Mouse (Mus musculus) hindbrain, postnatal 0 days (tissue): ENCODE results near the gene Rpl36a-ps1. TPM values are rescaled to one million over a fixed set of nuclear protein-coding genes. Genes with fewer than 3 reads are reported as not detected.
A peak's percentile ranks its signal among the peaks of the same experiment; 100 is the strongest.

Experiments used
- ATAC-seq: fragments of 200-750 bp; cut with Nextera tagmentation; 2 replicates; pipeline ENCODE4 v1.8.0; 2017; ENCODE audit warnings: mild to moderate bottlenecking, moderate TSS enrichment, moderate library complexity
- DNase-seq: peaks from one replicate; pipeline ENCODE4 v3.0.0-alpha.2; 2015; ENCODE audit warnings: low spot score
- H3K27ac ChIP-seq: fragments of 300-500 bp; sonication (generic); 2 replicates; pipeline ENCODE4 v1.5.1; 2014; ENCODE audit warnings: mild to moderate bottlenecking
- H3K27me3 ChIP-seq: fragments of 300-500 bp; sonication (generic); 2 replicates; pipeline ENCODE4 v1.6.1; 2014; ENCODE audit warnings: low read length, mixed read lengths; ENCODE audit not compliant: insufficient read depth
- H3K36me3 ChIP-seq: fragments of 300-500 bp; sonication (generic); 2 replicates; pipeline ENCODE4 v1.6.1; 2014; ENCODE audit warnings: low read length, mixed read lengths; ENCODE audit not compliant: insufficient read depth
- H3K4me1 ChIP-seq: fragments of 300-500 bp; sonication (generic); 2 replicates; pipeline ENCODE4 v1.6.1; 2014; ENCODE audit warnings: antibody characterized with exemption, low read length, mixed read lengths; ENCODE audit not compliant: insufficient read depth
- H3K4me2 ChIP-seq: fragments of 300-500 bp; sonication (generic); 2 replicates; pipeline ENCODE4 v1.6.1; 2014; ENCODE audit warnings: low read depth, mild to moderate bottlenecking, low read length, moderate library complexity, mixed read lengths
- H3K4me3 ChIP-seq: fragments of 300-500 bp; sonication (generic); 2 replicates; pipeline ENCODE4 v1.5.1; 2014; ENCODE audit warnings: low read length
- H3K9ac ChIP-seq: fragments of 300-500 bp; sonication (generic); replicated peaks from 2 replicates; pipeline ENCODE4 v1.6.1; 2014; ENCODE audit warnings: mild to moderate bottlenecking, low read length, moderate library complexity, mixed read lengths
- H3K9me3 ChIP-seq: fragments of 300-500 bp; sonication (generic); 2 replicates; pipeline ENCODE4 v1.6.1; 2016; ENCODE audit warnings: low read length, mixed read lengths
- CTCF ChIP-seq: IDR thresholded peaks from 2 replicates; pipeline ENCODE4 v1.5.1; 2016; ENCODE audit warnings: antibody characterized with exemption, control low read depth, low read depth
- WGBS: fragments of 180-500 bp; shearing (Covaris S2); extraction: QIAGEN DNeasy Blood & Tissue Kit; methylation state at CpG from one replicate; pipeline ENCODE4 v1.1.7; 2014; 5-methylcytosine and 5-hydroxymethylcytosine counted together
- polyA plus RNA-seq: library from polyadenylated mRNA; unstranded; fragments of >200 nt; fragmentation: Nextera tagmentation; extraction: Ambion mirVana; gene quantifications from 2 replicates; pipeline ENCODE4 v1.2.1, GENCODE M21; 2015
- total RNA-seq: library from RNA; depleted of rRNA; stranded (reverse); fragments of >200 nt; gene quantifications from 2 replicates; pipeline ENCODE4 v1.2.3, GENCODE M21; 2014

Gene Rpl36a-ps1
- total and polyA plus RNA-seq, 2 experiments from 2014 or later, result not detected

GRCm38 (mm10) chr14:99010920-99011313 is 16.8 kb upstream of the Rpl36a-ps1 start:
- H3K4me3 ChIP-seq, result no peak overlapping the region
- peak overlapping the region; percentile 52; the same call in 1 of the 2 replicates for H3K27ac ChIP-seq
- 60% methylated on average over 2 of the region's 2 CpGs for WGBS
- no peak overlapping the region for H3K9ac ChIP-seq
- no peak for TF ChIP-seq CTCF
- no peak for ATAC-seq
- DNase-seq, result no peak
- H3K4me2 ChIP-seq, result no peak overlapping the region
- no peaks in the 10 kb centered on the region for H3K27me3 ChIP-seq
- H3K4me1 ChIP-seq, result no peaks in the 10 kb centered on the region
- H3K9me3 ChIP-seq, result no peaks in the 10 kb centered on the region
- H3K36me3 ChIP-seq, result no peaks in the 10 kb centered on the region

DNA sequence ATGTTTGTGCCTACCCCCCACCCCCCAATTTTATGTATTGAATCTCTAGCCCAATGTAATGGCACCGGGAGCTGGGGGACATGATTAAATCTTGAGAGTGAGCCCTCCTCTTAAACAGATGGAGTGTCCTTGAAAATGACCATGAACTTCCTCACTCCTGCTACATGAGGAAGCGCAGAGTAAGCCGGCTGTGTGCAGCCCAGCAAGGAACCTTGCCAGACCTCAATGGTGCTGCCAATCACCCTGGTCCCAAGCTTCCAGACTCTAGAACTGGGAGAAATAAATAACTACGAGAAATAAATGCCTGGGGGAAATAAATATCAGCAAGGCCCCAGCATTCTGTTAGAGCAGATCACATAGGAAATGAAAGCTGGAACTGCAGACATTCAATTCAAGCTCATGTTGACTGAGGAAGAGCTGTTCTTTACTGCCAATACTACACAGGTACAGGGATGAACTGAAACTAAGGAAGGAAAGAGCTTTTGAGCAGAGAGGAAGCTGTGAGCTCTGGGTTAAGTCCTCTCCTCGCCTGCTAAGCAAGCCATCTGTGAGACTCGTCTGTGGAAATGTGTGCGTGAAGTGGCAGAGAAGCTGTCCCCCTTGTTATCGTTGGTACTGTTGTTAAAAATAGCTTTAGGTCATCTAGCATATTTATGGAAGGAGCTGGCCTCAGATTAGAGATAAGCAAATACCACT is 16.3 kb upstream of the Rpl36a-ps1 start:
- Histone ChIP-seq H3K4me3 (no peak overlapping the region), H3K4me2 (no peak overlapping the region), H3K9ac (no peak overlapping the region), H3K27me3 (no peaks in the 10 kb centered on the region), H3K4me1 (no peaks in the 10 kb centered on the region), H3K36me3 (no peaks in the 10 kb centered on the region), H3K9me3 (no peaks in the 10 kb centered on the region), H3K27ac (peak overlapping the region; percentile 52)
- ATAC-seq, result no peak
- TF ChIP-seq CTCF, result no peak
- 49% methylated on average over 8 of the region's 8 CpGs for WGBS
- no peak for DNase-seq

DNA sequence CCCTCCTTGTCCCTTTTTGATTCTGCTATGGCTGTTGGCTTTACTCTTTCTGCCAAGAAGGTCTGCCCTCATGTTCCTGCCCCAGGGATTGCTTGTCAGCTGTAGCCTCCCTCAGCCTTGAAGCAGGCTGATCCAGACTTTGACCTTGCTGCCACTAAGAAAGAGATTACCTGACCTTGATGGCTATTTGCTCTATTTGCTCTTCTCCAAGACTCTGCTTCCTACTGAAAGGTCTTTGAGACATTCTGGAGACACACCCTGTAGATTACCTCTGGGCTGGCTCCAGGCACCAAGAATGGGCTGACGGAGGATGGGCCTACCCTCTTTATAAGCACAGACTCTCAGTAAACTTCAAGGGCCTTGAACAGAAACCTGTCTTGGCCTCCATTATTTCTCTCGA is 1.6 kb downstream of the Rpl36a-ps1 start:
- Histone ChIP-seq H3K9me3 (peaks cover 6% of the 10 kb centered on the region; the same call in 1 of the 2 replicates), H3K27ac (no peak overlapping the region), H3K4me3 (no peak overlapping the region), H3K27me3 (no peaks in the 10 kb centered on the region), H3K4me1 (no peaks in the 10 kb centered on the region), H3K9ac (no peak overlapping the region), H3K4me2 (no peak overlapping the region), H3K36me3 (no peaks in the 10 kb centered on the region)
- ATAC-seq (no peak), DNase-seq (no peak)
- no peak for TF ChIP-seq CTCF
- WGBS, result 91% methylated on average over 2 of the region's 2 CpGs

GRCm38 (mm10) chr14:98990636-98991035 is 3.5 kb downstream of the Rpl36a-ps1 start:
- 75% methylated on average over 3 of the region's 3 CpGs for WGBS
- no peak for ATAC-seq
- no peaks in the 10 kb centered on the region for H3K27me3 ChIP-seq
- TF ChIP-seq CTCF, result no peak
- H3K27ac ChIP-seq, result no peak overlapping the region
- H3K9ac ChIP-seq, result no peak overlapping the region
- no peak for DNase-seq
- no peak overlapping the region for H3K4me3 ChIP-seq
- no peaks in the 10 kb centered on the region for H3K36me3 ChIP-seq
- H3K4me2 ChIP-seq, result no peak overlapping the region
- no peaks in the 10 kb centered on the region for H3K9me3 ChIP-seq
- H3K4me1 ChIP-seq, result no peaks in the 10 kb centered on the region

- H3K27me3 ChIP-seq, result no peaks in the 10 kb centered on the region
- WGBS, result 51% methylated on average over 3 of the region's 3 CpGs
- H3K4me1 ChIP-seq, result no peaks in the 10 kb centered on the region
- H3K9ac ChIP-seq, result no peak overlapping the region
- no peak for TF ChIP-seq CTCF
- ATAC-seq, result no peak
- no peak overlapping the region for H3K4me3 ChIP-seq
- H3K4me2 ChIP-seq, result no peak overlapping the region
- DNase-seq, result no peak
- H3K27ac ChIP-seq, result no peak overlapping the region
- H3K36me3 ChIP-seq, result no peaks in the 10 kb centered on the region
- no peaks in the 10 kb centered on the region for H3K9me3 ChIP-seq
Measured at GRCm38 (mm10) chr14:98989818-98990217, 4.3 kb downstream of the Rpl36a-ps1 start.

DNA sequence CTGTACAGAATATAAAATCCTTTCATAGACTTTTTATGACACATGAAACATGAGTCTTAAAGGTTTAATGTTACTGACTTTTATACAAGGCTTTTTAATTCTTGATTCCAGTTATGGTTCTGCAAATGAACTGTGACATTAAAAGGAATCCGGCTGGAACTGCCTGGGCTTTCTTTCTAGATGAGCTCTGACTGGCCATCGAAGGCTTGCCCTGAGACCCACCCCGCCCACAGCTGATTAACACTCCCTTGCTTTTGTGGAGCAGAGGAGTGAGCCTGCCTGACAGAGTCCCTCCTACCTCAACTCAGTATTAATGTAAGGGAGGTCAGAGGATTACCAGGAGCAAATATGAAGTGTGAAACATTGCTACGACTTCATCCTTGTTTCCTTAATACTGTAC is 22.2 kb downstream of the Rpl36a-ps1 start:
- no peak overlapping the region for H3K9ac ChIP-seq
- H3K4me2 ChIP-seq, result no peak overlapping the region
- ATAC-seq (no peak), DNase-seq (no peak)
- 32% methylated on average over 4 of the region's 4 CpGs for WGBS
- H3K27me3 ChIP-seq, result no peaks in the 10 kb centered on the region
- no peaks in the 10 kb centered on the region for H3K9me3 ChIP-seq
- no peak for TF ChIP-seq CTCF
- no peak overlapping the region for H3K4me3 ChIP-seq
- no peaks in the 10 kb centered on the region for H3K36me3 ChIP-seq
- H3K27ac ChIP-seq, result no peak overlapping the region
- H3K4me1 ChIP-seq, result no peaks in the 10 kb centered on the region

- peak; percentile 51 for TF ChIP-seq CTCF
- 68% methylated on average over 17 of the region's 17 CpGs for WGBS
- Histone ChIP-seq H3K4me2 (no peak overlapping the region), H3K27me3 (no peaks in the 10 kb centered on the region), H3K4me3 (no peak overlapping the region), H3K9ac (no peak overlapping the region), H3K4me1 (no peaks in the 10 kb centered on the region), H3K27ac (no peak overlapping the region), H3K9me3 (no peaks in the 10 kb centered on the region), H3K36me3 (no peaks in the 10 kb centered on the region)
- DNase-seq, result peak; percentile 60
- ATAC-seq, result peak; percentile 78
Measured at GRCm38 (mm10) chr14:98958978-98959658, 35.0 kb downstream of the Rpl36a-ps1 start.
